In genomic region chr13:100575950-100576349, GRCm38 (mm10) we compare ENCODE assay signal across 13 mouse cellular contexts. TPM values are rescaled to one million over a fixed set of nuclear protein-coding genes. Genes with fewer than 3 reads are reported as not detected.
DNase-seq lines count a peak whose midpoint lies in the region; ATAC-seq lines count a peak whose summit lies in the region.
"Had no signal": no experiment of that assay in that cellular context is flagged by ENCODE, and none has a peak within 500 bp of the region (broad histone marks: within the 10 kb centered on the region; RNA-seq: fewer than 3 reads in every experiment).

No protein-coding gene starts in this region.

- intact Hi-C loops in heart, postnatal 14 days (cut with DNase I), result no loop called here

- no peak overlapping the region for H3K27ac ChIP-seq in heart, embryonic 11.5 days (ENCODE audit: low read depth, low read length)
- H3K27ac ChIP-seq: neural tube, embryonic 13.5 days had no signal

- no peaks in the 10 kb centered on the region for H3K9me3 ChIP-seq in heart, embryonic 11.5 days (replicated peaks; ENCODE audit: control insufficient read depth, low read length)
- H3K9me3 ChIP-seq: neural tube, embryonic 13.5 days had no signal

- H3K4me1 ChIP-seq in heart, embryonic 11.5 days (ENCODE audit: control insufficient read depth, insufficient read depth, low read length), result no peaks in the 10 kb centered on the region
- H3K4me1 ChIP-seq: neural tube, embryonic 13.5 days had no signal

- no peak for DNase-seq in heart, postnatal 14 days
- peak; percentile 97 for DNase-seq in 416B (ENCODE audit: low read depth)
- DNase-seq in lung, postnatal 25 days (ENCODE audit: low spot score), result peak; percentile 28
- DNase-seq in embryo, embryonic 9.5 days (ENCODE audit: extremely low spot score), result no peak
- no peak for DNase-seq in cerebellum, adult 9-10 months
- DNase-seq in testis, postnatal 10 days (ENCODE audit: low spot score), result no peak
- DNase-seq: cerebellum, postnatal 14 days; heart, postnatal 36 days; right cerebral cortex, postnatal 4 days had no signal

- H3K9ac ChIP-seq in heart, embryonic 11.5 days (ENCODE audit: low read depth, low read length), result no peak overlapping the region
- H3K9ac ChIP-seq: neural tube, embryonic 13.5 days had no signal

- WGBS in heart, embryonic 11.5 days (ENCODE audit: insufficient replicate concordance), result 29% methylated on average over 2 of the region's 2 CpGs

- H3K36me3 ChIP-seq in heart, embryonic 11.5 days (ENCODE audit: control insufficient read depth, insufficient read depth, low read length), result no peaks in the 10 kb centered on the region
- H3K36me3 ChIP-seq: neural tube, embryonic 13.5 days had no signal

- H3K4me3 ChIP-seq in heart, embryonic 11.5 days (ENCODE audit: low read depth, low read length), result no peak overlapping the region
- H3K4me3 ChIP-seq: megakaryocyte, embryonic 14.5 days; neural tube, embryonic 13.5 days had no signal

- no peak overlapping the region for H3K4me2 ChIP-seq in heart, embryonic 11.5 days
- H3K4me2 ChIP-seq: neural tube, embryonic 13.5 days had no signal

- 0 out of 2 replicates have a peak, but pooled peaks have one; percentile 41 for ATAC-seq in heart, embryonic 11.5 days (replicated peaks; ENCODE audit: insufficient number of reproducible peaks, low FRiP score, low TSS enrichment)
- ATAC-seq in hematopoietic stem cell, adult 5-6 weeks (replicated peaks in 1 of 2; ENCODE audit: insufficient read depth in 1 of 2, low FRiP score in 2 of 2, low TSS enrichment in 1 of 2, low read depth in 1 of 2, poor library complexity in 2 of 2, severe bottlenecking in 2 of 2), result peak; percentile 91 to 94

- H3K27me3 ChIP-seq in heart, embryonic 11.5 days (ENCODE audit: control insufficient read depth, insufficient read depth, low read length), result no peaks in the 10 kb centered on the region
- H3K27me3 ChIP-seq: megakaryocyte, embryonic 14.5 days; neural tube, embryonic 13.5 days had no signal

RNA-seq across cellular contexts. Expression of gene Ocln, which starts 23.4 kb away (rescaled TPM):
- 1.5 and 1.7 TPM in 2 replicates for polyA plus RNA-seq in heart, embryonic 11.5 days (2014; fragmentation: Nextera tagmentation; extraction: Ambion mirVana)
- total RNA-seq in heart, postnatal 14 days (2021), result 1 to 10 TPM in 1 of 2 experiments, under 1 TPM in 1; 0.51 to 1.1 TPM
- total RNA-seq in hematopoietic stem cell, adult 5-6 weeks (2017), result 0.50 and 1.2 TPM in 2 replicates

RNA-seq across cellular contexts. Expression of gene Marveld2, which starts 40.8 kb away (rescaled TPM):
- polyA plus RNA-seq in heart, embryonic 11.5 days (2014; fragmentation: Nextera tagmentation; extraction: Ambion mirVana), result 2.8 and 3.6 TPM in 2 replicates
- total RNA-seq in heart, postnatal 14 days (2021), result under 1 TPM; 0.29 to 0.50 TPM
- total RNA-seq in hematopoietic stem cell, adult 5-6 weeks (2017), result 3.9 and 5.7 TPM in 2 replicates

Comparison
In these comparisons a context has a peak if more than half of its experiments do, and no peak if none do; other contexts are left out.
1. DNase-seq: peak in 416B (single experiment) and lung, postnatal 25 days (single experiment); none in heart, postnatal 14 days (0 of 2), embryo, embryonic 9.5 days (single experiment), cerebellum, adult 9-10 months (single experiment) and testis, postnatal 10 days (single experiment).